21 mouse cellular contexts compared by ENCODE assay signal in the genomic region with DNA sequence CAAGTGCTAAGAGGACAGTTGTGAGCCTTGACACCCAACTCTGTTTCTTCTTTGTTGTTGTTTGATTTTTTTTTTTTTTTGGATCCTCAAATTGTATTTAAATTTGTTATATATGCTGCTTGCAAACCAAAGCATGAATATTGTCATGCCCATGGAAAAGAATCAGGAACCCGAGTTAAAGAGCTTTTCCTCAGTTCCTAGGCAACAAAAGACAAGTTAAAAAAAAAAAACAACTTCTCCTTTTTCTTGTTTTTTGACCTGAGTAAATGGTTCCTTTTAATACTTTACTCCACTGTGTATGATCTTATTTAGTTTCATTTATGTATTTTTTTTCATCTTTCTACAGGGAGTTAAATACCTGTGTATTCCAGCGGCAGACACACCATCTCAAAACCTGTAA. TPM values are rescaled to one million over a fixed set of nuclear protein-coding genes. Genes with fewer than 3 reads are reported as not detected.
"Had no signal": no experiment of that assay in that cellular context is flagged by ENCODE, and none has a peak within 500 bp of the region (broad histone marks: within the 10 kb centered on the region; RNA-seq: fewer than 3 reads in every experiment).

No protein-coding gene starts in this region.

- H3K9me3 ChIP-seq: intestine, embryonic 15.5 days; kidney, embryonic 15.5 days; limb, embryonic 10.5 days; limb, embryonic 13.5 days; liver, embryonic 13.5 days; neural tube, embryonic 12.5 days; neural tube, embryonic 15.5 days had no signal

- H3K9ac ChIP-seq: intestine, embryonic 15.5 days; kidney, embryonic 15.5 days; limb, embryonic 13.5 days; liver, embryonic 13.5 days; lung, embryonic 14.5 days; neural tube, embryonic 12.5 days; neural tube, embryonic 15.5 days had no signal

- H3K4me1 ChIP-seq: intestine, embryonic 15.5 days; kidney, embryonic 15.5 days; limb, embryonic 13.5 days; liver, embryonic 13.5 days; neural tube, embryonic 12.5 days; neural tube, embryonic 15.5 days had no signal

- ATAC-seq: intestine, embryonic 15.5 days had no signal

- H3K27ac ChIP-seq: intestine, embryonic 15.5 days; kidney, embryonic 15.5 days; limb, embryonic 10.5 days; limb, embryonic 13.5 days; liver, embryonic 13.5 days; neural tube, embryonic 12.5 days; neural tube, embryonic 15.5 days; stomach, postnatal 0 days had no signal

- H3K4me3 ChIP-seq: intestine, embryonic 15.5 days; kidney, embryonic 15.5 days; limb, embryonic 10.5 days; limb, embryonic 13.5 days; liver, embryonic 13.5 days; neural tube, embryonic 12.5 days; neural tube, embryonic 15.5 days had no signal

- H3K4me2 ChIP-seq: intestine, embryonic 15.5 days; kidney, embryonic 15.5 days; limb, embryonic 13.5 days; liver, embryonic 13.5 days; lung, embryonic 14.5 days; midbrain, embryonic 11.5 days; neural tube, embryonic 12.5 days; neural tube, embryonic 15.5 days had no signal

- H3K27me3 ChIP-seq: intestine, embryonic 15.5 days; kidney, embryonic 15.5 days; limb, embryonic 13.5 days; liver, embryonic 13.5 days; neural tube, embryonic 12.5 days; neural tube, embryonic 15.5 days had no signal

- DNase-seq: kidney, adult 11 months; kidney, adult 8-10 months; kidney, postnatal 10 days; kidney, postnatal 36 days; liver, embryonic 13.5 days; lung, embryonic 14.5 days; lung, postnatal 10 days; lung, postnatal 4 days; midbrain, embryonic 14.5 days; retina, postnatal 1 day; thymus, adult 2 months; thymus, postnatal 14 days; thymus, postnatal 4 days had no signal

- H3K36me3 ChIP-seq: intestine, embryonic 15.5 days; kidney, embryonic 15.5 days; limb, embryonic 10.5 days; liver, embryonic 13.5 days; neural tube, embryonic 12.5 days had no signal

RNA-seq across cellular contexts. Expression of gene Irf4, which starts 53.1 kb away (rescaled TPM):
- polyA plus RNA-seq: limb, embryonic 10.5 days had no signal
